Mouse (Mus musculus) embryonic facial prominence, embryonic 10.5 days (tissue): ENCODE measurements around the gene Cdx4. TPM values are rescaled to one million over a fixed set of nuclear protein-coding genes. Genes with fewer than 3 reads are reported as not detected.
A peak's percentile ranks its signal among the peaks of the same experiment; 100 is the strongest.

Experiments used
- DNase-seq: peaks from one replicate; pipeline ENCODE4 v3.0.0-alpha.2; 2017; ENCODE audit warnings: low spot score
- H3K27ac ChIP-seq: fragments of 300-500 bp; sonication (generic); replicated peaks from 2 replicates; pipeline ENCODE4 v1.5.1; 2016; ENCODE audit warnings: mild to moderate bottlenecking
- H3K27me3 ChIP-seq: fragments of 300-500 bp; sonication (generic); replicated peaks from 2 replicates; pipeline ENCODE4 v1.6.1; 2016; ENCODE audit warnings: low read depth, mild to moderate bottlenecking; ENCODE audit not compliant: poor library complexity, severe bottlenecking
- H3K36me3 ChIP-seq: fragments of 300-500 bp; sonication (generic); replicated peaks from 2 replicates; pipeline ENCODE4 v1.6.1; 2016; ENCODE audit warnings: mild to moderate bottlenecking, moderate library complexity
- H3K4me1 ChIP-seq: fragments of 300-500 bp; sonication (generic); 2 replicates; pipeline ENCODE4 v1.6.1; 2016
- H3K4me3 ChIP-seq: fragments of 300-500 bp; sonication (generic); 2 replicates; pipeline ENCODE4 v1.5.1; 2016; ENCODE audit warnings: mild to moderate bottlenecking, moderate library complexity
- H3K9me3 ChIP-seq: fragments of 300-500 bp; sonication (generic); 2 replicates; pipeline ENCODE4 v1.6.1; 2016; ENCODE audit warnings: mild to moderate bottlenecking
- WGBS: fragments of 180-500 bp; shearing (Covaris S2); methylation state at CpG from one replicate; pipeline ENCODE4 v1.1.7; 2016; 5-methylcytosine and 5-hydroxymethylcytosine counted together
- polyA plus RNA-seq: library from polyadenylated mRNA; unstranded; fragments of >200 nt; fragmentation: Nextera tagmentation; extraction: Ambion mirVana; gene quantifications from 2 replicates; pipeline ENCODE4 v1.2.1, GENCODE M21; 2016

The Cdx4 gene
- polyA plus RNA-seq, 1 experiment from 2014 or later, result not detected

DNA sequence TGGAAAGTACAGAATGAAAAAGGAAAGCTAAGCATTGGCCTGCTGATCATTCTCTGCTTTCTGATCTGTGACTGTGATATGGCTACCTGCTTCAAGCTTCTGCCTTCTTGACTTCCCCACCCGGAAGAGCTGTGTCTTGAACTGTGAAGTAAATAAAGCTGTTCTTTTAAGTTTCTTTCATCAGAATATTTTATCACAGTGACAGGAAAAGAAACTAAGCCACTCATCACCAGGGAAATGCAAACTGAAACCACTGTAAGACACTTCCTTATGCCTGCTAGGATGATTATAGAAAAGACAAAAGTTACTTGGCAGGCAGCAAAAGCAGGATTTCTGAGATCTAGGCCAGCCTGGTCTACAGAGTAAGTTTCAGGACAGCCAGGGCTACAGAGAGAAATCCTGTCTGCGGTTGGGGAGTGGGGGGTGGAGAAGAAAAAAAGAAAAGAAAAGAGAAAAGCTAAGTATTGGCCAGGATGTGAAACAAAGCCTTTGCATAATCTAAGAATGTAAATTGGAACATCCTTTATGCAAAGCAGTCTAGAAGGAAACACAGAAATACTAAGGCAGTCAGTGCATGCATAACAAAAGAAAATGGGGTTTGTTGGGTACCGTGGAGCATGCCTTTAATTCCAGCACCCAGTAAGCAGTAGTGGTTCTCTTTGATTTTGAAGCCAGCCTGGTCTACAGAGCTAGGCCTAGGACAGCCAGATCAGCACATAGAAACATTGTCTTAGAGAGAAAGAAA, 20.3 kb downstream of the Cdx4 start:
- Histone ChIP-seq H3K4me3 (no peak overlapping the region), H3K9me3 (no peaks in the 10 kb centered on the region), H3K4me1 (no peaks in the 10 kb centered on the region), H3K36me3 (no peaks in the 10 kb centered on the region), H3K27ac (no peak overlapping the region), H3K27me3 (peaks cover 82% of the 10 kb centered on the region)
- DNase-seq, result no peak
- 65% methylated on average over 3 of the region's 3 CpGs for WGBS

DNA sequence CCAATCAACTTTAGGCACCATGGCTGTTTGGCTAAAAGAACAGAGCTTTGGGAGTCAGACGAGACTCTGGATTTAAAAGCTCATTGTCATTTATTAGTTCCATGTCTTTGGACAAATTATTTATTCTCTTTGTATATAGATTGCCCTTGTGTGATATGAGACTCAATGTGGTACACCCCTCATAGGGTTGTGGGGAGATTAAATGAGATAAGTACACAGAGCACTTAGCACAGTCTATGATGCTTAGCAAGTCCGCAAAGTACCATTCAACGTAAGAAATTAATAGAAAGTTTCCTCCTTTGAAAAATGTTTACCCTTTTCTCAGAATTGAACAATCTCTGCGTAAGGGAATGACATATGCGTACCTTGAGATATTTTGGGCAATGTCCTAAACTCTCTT, 34.6 kb downstream of the Cdx4 start:
- Histone ChIP-seq H3K36me3 (no peaks in the 10 kb centered on the region), H3K9me3 (no peaks in the 10 kb centered on the region), H3K4me1 (no peaks in the 10 kb centered on the region), H3K4me3 (peak overlapping the region; percentile 69), H3K27me3 (peaks cover 98% of the 10 kb centered on the region), H3K27ac (0 out of 2 replicates have a peak overlapping the region, but pooled peaks have one; percentile 85)
- no peak for DNase-seq
- 52% methylated on average over 5 of the region's 5 CpGs for WGBS

DNA sequence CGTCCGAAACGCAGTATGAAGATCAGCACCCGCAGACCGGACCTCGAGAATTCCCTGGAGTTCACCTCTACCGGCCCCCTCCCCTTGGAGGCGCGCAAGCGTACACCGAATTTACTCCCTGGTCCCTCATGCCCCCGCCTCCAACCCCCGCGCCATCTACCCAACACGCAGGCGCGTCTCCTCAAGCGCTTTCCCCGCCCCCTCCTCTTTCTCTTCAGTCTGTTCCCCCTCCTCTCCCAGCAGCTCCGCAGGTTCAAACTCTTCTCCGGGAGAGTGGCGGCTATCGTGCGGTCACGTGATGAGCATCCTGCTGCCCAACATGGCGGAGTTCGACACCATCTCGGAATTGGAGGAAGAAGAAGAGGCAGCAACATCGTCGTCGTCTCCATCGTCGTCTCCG, 35.1 kb downstream of the Cdx4 start, which contains the start of gene Chic1:
Gene Chic1 (plus strand): TSS at position 190 of the 400 bp plus-strand sequence.
- WGBS, result 15% methylated on average over 34 of the region's 34 CpGs
- H3K27ac ChIP-seq, result peak within 1 kb of the TSS; percentile 85
- H3K36me3 ChIP-seq, result no peaks in the 10 kb centered on the region
- peak within 1 kb of the TSS; percentile 69 for H3K4me3 ChIP-seq
- DNase-seq, result peak; percentile 90
- no peaks in the 10 kb centered on the region for H3K4me1 ChIP-seq
- H3K9me3 ChIP-seq, result no peaks in the 10 kb centered on the region
- H3K27me3 ChIP-seq, result peaks cover 98% of the 10 kb centered on the region

DNA sequence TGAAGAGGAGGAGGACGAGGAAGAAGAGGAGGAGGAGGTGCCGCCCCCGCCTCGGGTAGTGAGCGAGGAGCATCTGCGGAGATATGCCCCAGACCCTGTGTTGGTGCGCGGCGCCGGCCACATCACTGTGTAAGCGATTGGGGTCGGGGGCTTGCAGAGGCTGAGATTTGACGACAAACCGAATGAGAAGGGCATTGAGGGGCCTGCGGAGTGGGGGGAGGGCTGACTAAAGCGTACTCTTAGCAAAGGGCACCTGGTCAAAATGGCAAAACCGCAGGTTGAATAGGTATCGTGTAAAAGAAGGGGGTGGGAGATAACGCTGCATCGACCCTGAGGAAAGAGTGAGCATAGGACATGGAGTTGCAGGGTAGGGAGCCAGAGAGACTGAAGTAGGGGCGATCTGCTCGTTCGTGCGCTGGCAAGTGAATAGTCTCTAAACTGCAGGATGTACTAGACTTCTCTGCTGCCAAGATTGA, 35.6 kb downstream of the Cdx4 start:
- no peak for DNase-seq
- Histone ChIP-seq H3K36me3 (no peaks in the 10 kb centered on the region), H3K4me3 (peak overlapping the region; percentile 69), H3K27ac (peak overlapping the region; percentile 85), H3K27me3 (peaks cover 99% of the 10 kb centered on the region), H3K4me1 (no peaks in the 10 kb centered on the region), H3K9me3 (no peaks in the 10 kb centered on the region)
- 11% methylated on average over 24 of the region's 24 CpGs for WGBS

DNA sequence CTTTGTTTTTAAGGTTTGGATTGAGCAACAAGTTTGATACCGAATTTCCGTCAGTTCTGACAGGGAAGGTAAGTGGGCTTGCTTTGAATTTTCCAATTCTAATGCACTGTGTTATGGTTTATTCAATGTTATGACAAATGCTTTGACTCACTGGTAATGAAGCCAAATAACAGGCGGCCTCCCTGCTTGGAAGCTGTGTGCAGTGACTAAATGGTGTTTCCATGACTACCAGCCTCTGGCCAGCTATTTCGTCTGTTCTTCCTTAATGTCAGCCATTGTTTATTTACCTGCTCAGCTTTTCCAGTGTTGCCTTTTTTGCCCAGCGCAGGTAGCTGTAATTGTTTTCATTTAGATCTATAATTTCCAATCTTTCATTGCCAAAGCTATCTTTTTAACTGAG, 45.0 kb downstream of the Cdx4 start:
- DNase-seq, result no peak
- WGBS, result 68% methylated on average over 5 of the region's 5 CpGs
- Histone ChIP-seq H3K27me3 (peaks cover 83% of the 10 kb centered on the region), H3K4me3 (no peak overlapping the region), H3K9me3 (no peaks in the 10 kb centered on the region), H3K27ac (no peak overlapping the region), H3K36me3 (no peaks in the 10 kb centered on the region), H3K4me1 (no peaks in the 10 kb centered on the region)

DNA sequence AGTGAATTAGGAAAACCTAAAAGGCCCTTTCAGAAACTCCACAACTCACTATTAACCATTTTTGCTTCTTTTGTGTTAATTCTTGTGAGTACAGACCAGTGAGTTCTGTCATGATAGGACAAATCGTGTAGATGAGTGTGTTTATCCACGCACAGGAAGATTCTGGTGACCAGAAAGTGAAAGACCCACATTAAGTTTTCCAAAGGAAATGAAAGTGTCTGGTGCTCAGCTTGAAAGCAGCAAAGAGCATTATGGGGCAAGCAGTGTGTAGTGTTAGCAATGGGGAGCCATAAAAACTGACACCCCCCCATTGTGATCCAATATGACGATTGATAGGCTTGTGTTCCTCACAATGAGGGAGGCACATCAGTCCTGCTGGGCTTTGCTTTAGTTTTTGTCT, 47.5 kb downstream of the Cdx4 start:
- Histone ChIP-seq H3K9me3 (no peaks in the 10 kb centered on the region), H3K4me3 (no peak overlapping the region), H3K27me3 (peaks cover 75% of the 10 kb centered on the region), H3K27ac (no peak overlapping the region), H3K36me3 (no peaks in the 10 kb centered on the region), H3K4me1 (no peaks in the 10 kb centered on the region)
- DNase-seq, result no peak
- WGBS, result 85% methylated on average over 3 of the region's 3 CpGs

DNA sequence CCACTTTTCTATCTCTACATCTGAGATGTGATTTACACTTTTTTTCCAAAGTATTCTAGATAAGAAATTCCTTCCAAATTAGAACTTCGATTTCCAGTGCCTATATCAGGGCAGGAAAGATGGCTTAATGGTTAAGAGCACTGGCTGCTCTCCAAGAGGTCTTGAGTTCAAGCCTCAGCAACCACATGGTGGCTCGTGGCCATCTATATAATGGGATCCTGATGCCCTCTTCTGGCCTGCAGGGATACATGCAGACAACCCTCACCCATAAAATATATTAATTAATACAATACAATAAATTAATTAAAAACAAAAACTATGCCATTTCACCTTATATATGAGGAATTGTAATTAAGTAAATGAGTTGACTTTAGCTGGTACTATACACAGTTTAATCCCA, 50.0 kb downstream of the Cdx4 start:
- no peak for DNase-seq
- 75% methylated on average over 2 of the region's 2 CpGs for WGBS
- no peak overlapping the region for H3K4me3 ChIP-seq
- no peaks in the 10 kb centered on the region for H3K9me3 ChIP-seq
- H3K27ac ChIP-seq, result no peak overlapping the region
- H3K36me3 ChIP-seq, result no peaks in the 10 kb centered on the region
- H3K27me3 ChIP-seq, result peaks cover 84% of the 10 kb centered on the region
- H3K4me1 ChIP-seq, result no peaks in the 10 kb centered on the region

DNA sequence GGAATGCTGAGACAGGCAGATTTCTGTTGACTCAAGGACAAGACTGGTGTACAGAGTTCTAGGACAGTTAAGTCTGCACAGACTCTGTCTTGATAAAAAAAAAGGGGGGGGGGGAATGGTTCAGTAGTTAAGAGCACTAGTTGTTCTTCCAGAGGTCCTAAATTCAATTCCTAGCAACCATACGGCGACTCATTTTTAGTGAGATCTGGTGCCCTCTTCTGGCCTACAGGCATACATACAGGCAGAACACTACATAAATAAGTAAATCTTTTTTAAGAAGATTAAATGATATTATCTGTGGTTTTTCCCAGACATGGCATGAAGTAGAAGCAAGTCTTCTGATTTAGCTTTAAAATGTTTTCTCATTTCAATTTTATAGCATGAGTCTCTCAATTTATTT, 50.4 kb downstream of the Cdx4 start:
- no peak overlapping the region for H3K4me3 ChIP-seq
- no peak for DNase-seq
- no peaks in the 10 kb centered on the region for H3K36me3 ChIP-seq
- no peak overlapping the region for H3K27ac ChIP-seq
- WGBS, result 37% methylated on average over 2 of the region's 2 CpGs
- no peaks in the 10 kb centered on the region for H3K9me3 ChIP-seq
- H3K4me1 ChIP-seq, result no peaks in the 10 kb centered on the region
- H3K27me3 ChIP-seq, result peaks cover 86% of the 10 kb centered on the region

DNA sequence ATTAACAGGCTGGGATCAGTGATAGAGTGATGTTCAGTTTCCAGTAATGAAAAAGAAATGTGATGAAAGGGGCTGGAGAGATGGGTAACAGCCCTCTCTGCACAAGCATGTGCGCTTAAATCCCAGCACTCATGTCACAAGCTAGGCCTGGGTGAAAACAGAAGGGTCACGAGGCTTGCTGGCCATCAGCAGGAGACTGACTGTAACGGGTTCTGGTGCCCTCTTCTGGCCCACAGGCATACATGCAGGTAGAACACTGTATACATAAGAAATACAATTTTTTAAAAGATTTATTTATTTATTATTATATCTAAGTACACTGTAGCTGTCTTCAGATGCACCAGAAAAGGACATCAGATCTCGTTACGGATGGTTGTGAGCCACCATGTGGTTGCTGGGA, 53.1 kb downstream of the Cdx4 start:
- H3K4me1 ChIP-seq, result no peaks in the 10 kb centered on the region
- no peak overlapping the region for H3K4me3 ChIP-seq
- WGBS, result 69% methylated on average over 5 of the region's 5 CpGs
- no peaks in the 10 kb centered on the region for H3K9me3 ChIP-seq
- no peaks in the 10 kb centered on the region for H3K36me3 ChIP-seq
- peak; percentile 15 for DNase-seq
- H3K27ac ChIP-seq, result no peak overlapping the region
- H3K27me3 ChIP-seq, result peaks cover 85% of the 10 kb centered on the region

Other genes starting within 250 kb of the Cdx4 start
- gene Nap1l2, start 134.8 kb upstream of the Cdx4 start, polyA plus RNA-seq, result 5.0 and 7.4 TPM in 2 replicates
- 4.4 and 4.5 TPM in 2 replicates for gene Chic1, start 35.1 kb downstream of the Cdx4 start, polyA plus RNA-seq
- gene Tsx, start 93.1 kb downstream of the Cdx4 start, polyA plus RNA-seq, result 0.44 TPM in 1 of 2 replicates, not detected in the other
- gene Gm26992, start 100.6 kb downstream of the Cdx4 start, polyA plus RNA-seq, result not detected in 2 replicates